Mouse (Mus musculus): ENCODE data around the gene Susd1. TPM values are rescaled to one million over a fixed set of nuclear protein-coding genes. Genes with fewer than 3 reads are reported as not detected.
A peak's percentile ranks its signal among the peaks of the same experiment; 100 is the strongest.

The Susd1 gene
- total and polyA plus RNA-seq, 3 experiments, result 1.6 to 6.1 (median 4.1) TPM

GRCm38 (mm10) chr4:59452503-59452933 lies 14.1 kb upstream of the Susd1 start:
- Histone ChIP-seq H3K4me2 (ENCODE audit: insufficient read depth, low read depth, poor library complexity, severe bottlenecking) (no peak overlapping the region), H3K79me2 (replicated peaks; ENCODE audit: control insufficient read depth, extremely low read depth, insufficient read depth, poor library complexity, severe bottlenecking) (no peaks in the 10 kb centered on the region), H3K9ac (ENCODE audit: insufficient read depth, low read depth) (no peak overlapping the region), H3K36me3 (replicated peaks in 1 of 2; ENCODE audit: control insufficient read depth in 1 of 2, insufficient read depth in 1 of 2, low read length in 1 of 2) (no peaks in the 10 kb centered on the region), H3K4me1 (ENCODE audit: control insufficient read depth in 1 of 2, insufficient read depth in 2 of 2) (peaks cover 16 to 37% of the 10 kb centered on the region in 2 experiments), H3K27me3 (replicated peaks) (no peaks in the 10 kb centered on the region), H3K27ac (ENCODE audit: insufficient read depth, low read depth) (peak overlapping the region; percentile 78), H3K4me3 (replicated peaks in 1 of 3; ENCODE audit: low read depth in 2 of 3, low read length in 2 of 3, poor library complexity in 1 of 3) (no peak overlapping the region), H3K9me3 (replicated peaks; ENCODE audit: low read length) (no peaks in the 10 kb centered on the region)
- in situ Hi-C loops (cut with MboI; ENCODE audit: low pct_ligation_motif_present, low pct_unique_long_range_greater_than_20kb, low sequenced_read_pairs) (no loop called here), dilution Hi-C loops (cut with MboI; ENCODE audit: extremely low pct_ligation_motif_present, extremely low pct_unique_long_range_greater_than_20kb, low sequenced_read_pairs) (no loop called here)
- TF ChIP-seq HCFC1 (IDR thresholded peaks at IDR 0.05; ENCODE audit: low read depth, low read length) (no peak; the same call in 1 of the 2 replicates), NRF1 (IDR thresholded peaks at IDR 0.05; ENCODE audit: low read depth, low read length) (no peak), GABPA (IDR thresholded peaks at IDR 0.05; ENCODE audit: insufficient replicate concordance, low read depth, low read length) (no peak), MEF2A (IDR thresholded peaks at IDR 0.05; ENCODE audit: borderline replicate concordance, low read depth, low read length) (no peak), SMC3 (IDR thresholded peaks at IDR 0.05; ENCODE audit: low read depth, low read length) (no peak), ZMIZ1 (IDR thresholded peaks at IDR 0.05; ENCODE audit: low read depth, low read length) (no peak), MAFK (IDR thresholded peaks at IDR 0.05; ENCODE audit: insufficient replicate concordance, low read length) (no peak), RCOR1 (conservative IDR thresholded peaks at IDR 0.05; ENCODE audit: low read depth, low read length) (no peak), EP300 (IDR thresholded peaks at IDR 0.05; ENCODE audit: low read length) (no peak), UBTF (IDR thresholded peaks at IDR 0.05; ENCODE audit: low read depth, low read length) (no peak), BHLHE40 (IDR thresholded peaks at IDR 0.05; ENCODE audit: low read depth, low read length) (no peak), CTCF (conservative IDR thresholded peaks at IDR 0.05 in 1 of 2, IDR thresholded peaks at IDR 0.05 in 1 of 2; ENCODE audit: low read depth in 2 of 2, low read length in 2 of 2) (no peak), CHD1 (IDR thresholded peaks at IDR 0.05; ENCODE audit: low read depth, low read length) (no peak), USF1 (IDR thresholded peaks at IDR 0.05; ENCODE audit: low read depth, low read length) (no peak), KAT2A (IDR thresholded peaks at IDR 0.05; ENCODE audit: insufficient replicate concordance, low read length) (no peak), ETS1 (conservative IDR thresholded peaks at IDR 0.05; ENCODE audit: low read depth, low read length) (0 out of 2 replicates have a peak, but pooled peaks have one; percentile 7), POLR2AphosphoS2 (IDR thresholded peaks at IDR 0.05; ENCODE audit: low read depth, low read length) (no peak), ELF1 (IDR thresholded peaks at IDR 0.05; ENCODE audit: low read depth, low read length) (no peak), IRF4 (IDR thresholded peaks at IDR 0.05; ENCODE audit: low read depth, low read length) (peak; percentile 79), ZC3H11A (IDR thresholded peaks at IDR 0.05; ENCODE audit: low read depth, low read length) (no peak), SIN3A (IDR thresholded peaks at IDR 0.05; ENCODE audit: low read length) (no peak), MAX (IDR thresholded peaks at IDR 0.05; ENCODE audit: low read length) (no peak), JUN (IDR thresholded peaks at IDR 0.05; ENCODE audit: insufficient read depth, low read depth, low read length) (no peak), MXI1 (IDR thresholded peaks at IDR 0.05; ENCODE audit: low read depth, low read length) (no peak), JUND (conservative IDR thresholded peaks at IDR 0.05; ENCODE audit: low read depth, low read length) (peak; percentile 52; the same call in 1 of the 2 replicates), NELFE (IDR thresholded peaks at IDR 0.05; ENCODE audit: low read depth, low read length) (no peak), PAX5 (IDR thresholded peaks at IDR 0.05; ENCODE audit: low read length) (no peak), USF2 (conservative IDR thresholded peaks at IDR 0.05; ENCODE audit: low read depth, low read length) (no peak), CHD2 (IDR thresholded peaks at IDR 0.05; ENCODE audit: low read length) (no peak), MAZ (IDR thresholded peaks at IDR 0.05; ENCODE audit: low read depth, low read length) (no peak), TBP (conservative IDR thresholded peaks at IDR 0.05; ENCODE audit: low read depth, low read length) (0 out of 2 replicates have a peak, but pooled peaks have one; percentile 60), POLR2A (IDR thresholded peaks at IDR 0.05; ENCODE audit: low read depth, low read length) (0 out of 2 replicates have a peak, but pooled peaks have one; percentile 27)
- peak; percentile 34 for DNase-seq (ENCODE audit: extremely low read depth)
